Mouse (Mus musculus): ENCODE data around the gene Mex3a.

GRCm38 (mm10) chr3:88532299-88532674, at the start of gene Mex3a:
- no peak for TF ChIP-seq CTCF (IDR thresholded peaks at IDR 0.05; ENCODE audit: extremely low read depth, insufficient read depth, insufficient read length, insufficient replicate concordance)
- TF ChIP-seq POLR2A (IDR thresholded peaks at IDR 0.05; ENCODE audit: low read depth, low read length), result no peak
